Mouse (Mus musculus): Measurements from ENCODE around the gene Ksr1. TPM values are rescaled to one million over a fixed set of nuclear protein-coding genes. Genes with fewer than 3 reads are reported as not detected.
"Not testable (repeated sequence)": the region's sequence is repeated elsewhere in the genome, so short reads cannot be mapped to it uniquely, and the experiment has no call there.

Gene Ksr1
- polyA plus RNA-seq, 1 experiment from 2014 or later = 5.7 TPM

DNA sequence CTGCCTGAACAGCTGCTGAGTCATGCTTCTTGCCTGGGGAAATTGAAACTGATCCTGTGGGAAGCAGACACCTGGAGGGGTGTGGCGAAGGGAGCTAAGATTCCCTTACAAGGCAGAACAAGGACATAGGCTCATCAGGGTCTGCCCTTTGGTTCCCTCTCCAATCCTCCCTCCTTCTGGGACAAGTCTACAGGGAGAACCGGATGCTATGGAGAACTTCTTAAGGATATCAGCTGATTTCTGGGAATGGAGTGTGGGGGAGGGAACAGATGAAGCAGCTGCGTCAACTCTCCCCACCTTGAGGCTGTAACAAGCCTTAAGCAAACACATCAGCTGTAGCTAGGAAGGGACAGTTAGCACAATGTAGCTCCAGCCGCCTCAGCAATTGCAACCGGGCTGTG, 143.7 kb downstream of the Ksr1 start:
- no peaks in the 10 kb centered on the region for H3K9me3 ChIP-seq (ENCODE audit: control insufficient read depth, low read length)
- DNase-seq (ENCODE audit: low spot score) = no peak
- 61% methylated on average over 5 of the region's 5 CpGs for WGBS
- no peak overlapping the region for H3K9ac ChIP-seq (ENCODE audit: low read length)
- H3K4me2 ChIP-seq (ENCODE audit: low read depth) = no peak overlapping the region
- ATAC-seq (ENCODE audit: insufficient read depth, low FRiP score, low TSS enrichment) = no peak
- H3K27ac ChIP-seq (ENCODE audit: low read depth, low read length) = no peak overlapping the region
- no peak overlapping the region for H3K4me3 ChIP-seq (ENCODE audit: low read depth, low read length)
- H3K36me3 ChIP-seq (ENCODE audit: control insufficient read depth, insufficient read depth, low read length) = no peaks in the 10 kb centered on the region
- H3K27me3 ChIP-seq (ENCODE audit: control insufficient read depth, insufficient read depth, low read length) = no peaks in the 10 kb centered on the region
- H3K4me1 ChIP-seq (ENCODE audit: control insufficient read depth, insufficient read depth, low read length) = no peaks in the 10 kb centered on the region

DNA sequence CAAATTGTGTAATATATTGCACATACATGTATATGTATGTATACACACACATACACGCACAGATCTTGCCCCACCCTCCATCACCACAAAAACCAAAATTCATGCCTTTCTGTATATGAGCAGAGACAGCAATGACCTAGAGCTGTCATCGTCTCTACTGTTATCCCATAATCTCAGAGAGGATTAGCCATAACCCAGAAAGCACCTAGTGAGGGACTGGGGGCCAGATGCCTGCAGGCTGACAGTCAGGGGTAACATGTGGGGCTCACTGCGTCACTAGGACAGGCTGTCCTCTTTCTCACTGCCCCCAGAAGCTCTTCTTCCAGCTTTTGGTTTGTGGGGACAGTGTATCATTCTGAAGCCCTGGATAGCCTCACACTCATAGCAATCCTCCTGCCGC, 144.3 kb downstream of the Ksr1 start:
- no peaks in the 10 kb centered on the region for H3K27me3 ChIP-seq (ENCODE audit: control insufficient read depth, insufficient read depth, low read length)
- DNase-seq (ENCODE audit: low spot score) = no peak
- H3K4me1 ChIP-seq (ENCODE audit: control insufficient read depth, insufficient read depth, low read length) = no peaks in the 10 kb centered on the region
- no peaks in the 10 kb centered on the region for H3K36me3 ChIP-seq (ENCODE audit: control insufficient read depth, insufficient read depth, low read length)
- WGBS = 91% methylated on average over 4 of the region's 4 CpGs
- H3K27ac ChIP-seq (ENCODE audit: low read depth, low read length) = no peak overlapping the region
- no peaks in the 10 kb centered on the region for H3K9me3 ChIP-seq (ENCODE audit: control insufficient read depth, low read length)
- no peak overlapping the region for H3K4me3 ChIP-seq (ENCODE audit: low read depth, low read length)
- no peak overlapping the region for H3K9ac ChIP-seq (ENCODE audit: low read length)
- no peak for ATAC-seq (ENCODE audit: insufficient read depth, low FRiP score, low TSS enrichment)
- no peak overlapping the region for H3K4me2 ChIP-seq (ENCODE audit: low read depth)

DNA sequence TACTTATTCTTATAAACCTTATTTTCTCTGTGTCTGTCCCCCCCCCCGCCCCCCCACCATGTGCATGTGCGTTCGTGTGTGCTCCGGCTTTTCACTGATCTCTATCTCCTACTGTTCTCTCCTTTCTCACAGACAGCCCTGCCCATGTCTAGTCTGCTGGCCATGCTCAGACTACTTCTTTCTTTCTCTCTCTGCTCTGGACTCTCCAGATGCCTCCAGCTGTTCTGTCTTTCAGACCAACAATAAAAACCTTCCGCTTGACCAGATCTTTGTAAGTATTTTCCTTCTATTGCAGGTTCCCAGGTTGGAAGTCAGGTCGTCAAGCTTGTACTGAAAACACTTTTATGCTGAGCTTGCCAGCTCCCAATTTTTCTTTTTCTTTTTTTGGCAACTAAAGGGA, 147.1 kb downstream of the Ksr1 start:
- no peak for ATAC-seq (ENCODE audit: insufficient read depth, low FRiP score, low TSS enrichment)

DNA sequence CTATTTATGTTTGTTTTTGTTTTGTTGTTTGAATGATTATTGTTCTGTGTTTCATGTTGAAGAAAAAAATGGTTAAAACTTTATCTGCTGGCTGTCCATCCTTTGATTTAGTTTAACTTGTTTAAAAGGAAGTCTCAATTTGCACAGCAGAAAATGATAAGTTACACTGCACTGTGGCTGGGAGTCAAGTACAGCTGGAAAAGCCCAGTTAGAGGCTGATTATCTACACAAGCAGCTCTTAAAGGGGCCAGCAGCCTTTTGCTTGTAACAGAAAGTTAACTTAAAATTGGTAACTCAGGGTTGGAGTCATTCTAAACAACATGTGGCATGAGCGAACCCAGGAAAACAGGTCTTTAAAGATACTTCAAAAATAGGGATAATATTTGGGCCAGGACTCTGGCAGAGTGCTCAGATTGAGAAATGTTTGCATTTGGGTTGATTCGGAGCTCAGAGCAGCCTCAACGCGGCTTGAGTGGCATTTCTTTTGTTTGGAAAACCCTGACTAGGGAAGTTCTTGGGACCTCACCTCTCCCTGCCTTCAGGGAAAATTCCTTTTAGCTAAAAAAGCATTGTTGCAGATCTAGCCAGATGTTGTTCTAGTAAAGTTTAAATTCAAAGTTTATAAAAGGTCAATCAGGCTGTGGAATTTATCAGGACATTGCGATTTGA, 155.2 kb downstream of the Ksr1 start:
- not testable (repeated sequence) for H3K9ac ChIP-seq (ENCODE audit: low read length); H3K27me3 ChIP-seq (ENCODE audit: control insufficient read depth, insufficient read depth, low read length); H3K36me3 ChIP-seq (ENCODE audit: control insufficient read depth, insufficient read depth, low read length); H3K4me3 ChIP-seq (ENCODE audit: low read depth, low read length); ATAC-seq (ENCODE audit: insufficient read depth, low FRiP score, low TSS enrichment); H3K4me2 ChIP-seq (ENCODE audit: low read depth); H3K27ac ChIP-seq (ENCODE audit: low read depth, low read length); H3K4me1 ChIP-seq (ENCODE audit: control insufficient read depth, insufficient read depth, low read length); DNase-seq (ENCODE audit: low spot score); H3K9me3 ChIP-seq (ENCODE audit: control insufficient read depth, low read length)
- 83% methylated on average over 5 of the region's 5 CpGs for WGBS

More for the DNA sequence above, 147.1 kb downstream of the Ksr1 start:
- no peak for DNase-seq (ENCODE audit: low spot score)
- Histone ChIP-seq H3K36me3 (ENCODE audit: control insufficient read depth, insufficient read depth, low read length) (no peaks in the 10 kb centered on the region), H3K27ac (ENCODE audit: low read depth, low read length) (no peak overlapping the region), H3K27me3 (ENCODE audit: control insufficient read depth, insufficient read depth, low read length) (no peaks in the 10 kb centered on the region), H3K9me3 (ENCODE audit: control insufficient read depth, low read length) (no peaks in the 10 kb centered on the region), H3K4me2 (ENCODE audit: low read depth) (no peak overlapping the region), H3K9ac (ENCODE audit: low read length) (no peak overlapping the region), H3K4me3 (ENCODE audit: low read depth, low read length) (no peak overlapping the region), H3K4me1 (ENCODE audit: control insufficient read depth, insufficient read depth, low read length) (no peaks in the 10 kb centered on the region)
- 54% methylated on average over 6 of the region's 6 CpGs for WGBS

DNA sequence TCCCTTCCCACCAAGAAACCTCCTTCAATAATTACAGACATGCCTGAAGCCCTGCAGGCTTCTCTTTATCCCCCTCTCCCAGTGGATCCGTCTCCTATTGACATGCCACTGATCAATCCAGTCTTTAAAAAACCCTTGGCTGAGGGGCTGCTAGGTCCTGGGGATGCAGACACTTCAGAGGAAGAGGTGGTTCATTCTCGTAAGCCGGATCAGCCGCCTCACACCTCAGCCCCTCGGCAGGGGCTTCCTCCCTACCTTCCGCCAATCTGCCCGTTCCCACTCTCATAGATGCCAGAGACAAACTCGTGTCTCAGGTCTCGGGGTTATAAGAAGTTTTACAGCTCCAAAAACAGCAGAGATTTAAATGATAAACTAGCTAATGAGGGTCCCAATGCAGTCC, 156.1 kb downstream of the Ksr1 start:
- Histone ChIP-seq H3K4me1 (ENCODE audit: control insufficient read depth, insufficient read depth, low read length) (no peaks in the 10 kb centered on the region), H3K9me3 (ENCODE audit: control insufficient read depth, low read length) (no peaks in the 10 kb centered on the region), H3K9ac (ENCODE audit: low read length) (no peak overlapping the region), H3K27me3 (ENCODE audit: control insufficient read depth, insufficient read depth, low read length) (no peaks in the 10 kb centered on the region), H3K36me3 (ENCODE audit: control insufficient read depth, insufficient read depth, low read length) (no peaks in the 10 kb centered on the region), H3K27ac (ENCODE audit: low read depth, low read length) (no peak overlapping the region), H3K4me3 (ENCODE audit: low read depth, low read length) (no peak overlapping the region), H3K4me2 (ENCODE audit: low read depth) (no peak overlapping the region)
- WGBS = 90% methylated on average over 9 of the region's 9 CpGs
- ATAC-seq (ENCODE audit: insufficient read depth, low FRiP score, low TSS enrichment) (no peak), DNase-seq (ENCODE audit: low spot score) (no peak)

DNA sequence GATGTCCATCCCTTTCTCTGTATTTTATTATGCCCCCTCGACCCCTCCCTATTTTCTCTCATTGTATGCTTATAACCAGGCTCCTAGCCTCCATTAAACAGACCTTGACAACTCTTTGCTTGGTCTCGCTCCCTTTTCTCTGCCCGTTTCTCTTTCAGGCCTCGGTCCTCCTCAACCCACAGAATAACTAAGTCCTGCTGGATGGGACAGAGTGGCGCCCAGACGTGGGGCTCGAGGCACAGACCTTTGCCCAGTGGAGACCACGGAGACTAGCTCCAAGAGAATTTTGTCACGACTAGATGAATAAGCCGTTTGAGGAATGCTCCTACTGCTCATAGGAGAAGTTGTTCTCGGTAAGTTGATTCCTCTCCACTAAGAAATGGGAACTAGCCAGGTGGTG, 157.0 kb downstream of the Ksr1 start:
- 93% methylated on average over 11 of the region's 11 CpGs for WGBS
- H3K9me3 ChIP-seq (ENCODE audit: control insufficient read depth, low read length); H3K4me1 ChIP-seq (ENCODE audit: control insufficient read depth, insufficient read depth, low read length); H3K4me3 ChIP-seq (ENCODE audit: low read depth, low read length); H3K9ac ChIP-seq (ENCODE audit: low read length); H3K27ac ChIP-seq (ENCODE audit: low read depth, low read length); H3K4me2 ChIP-seq (ENCODE audit: low read depth); DNase-seq (ENCODE audit: low spot score); ATAC-seq (ENCODE audit: insufficient read depth, low FRiP score, low TSS enrichment); H3K36me3 ChIP-seq (ENCODE audit: control insufficient read depth, insufficient read depth, low read length); H3K27me3 ChIP-seq (ENCODE audit: control insufficient read depth, insufficient read depth, low read length): not testable (repeated sequence)

DNA sequence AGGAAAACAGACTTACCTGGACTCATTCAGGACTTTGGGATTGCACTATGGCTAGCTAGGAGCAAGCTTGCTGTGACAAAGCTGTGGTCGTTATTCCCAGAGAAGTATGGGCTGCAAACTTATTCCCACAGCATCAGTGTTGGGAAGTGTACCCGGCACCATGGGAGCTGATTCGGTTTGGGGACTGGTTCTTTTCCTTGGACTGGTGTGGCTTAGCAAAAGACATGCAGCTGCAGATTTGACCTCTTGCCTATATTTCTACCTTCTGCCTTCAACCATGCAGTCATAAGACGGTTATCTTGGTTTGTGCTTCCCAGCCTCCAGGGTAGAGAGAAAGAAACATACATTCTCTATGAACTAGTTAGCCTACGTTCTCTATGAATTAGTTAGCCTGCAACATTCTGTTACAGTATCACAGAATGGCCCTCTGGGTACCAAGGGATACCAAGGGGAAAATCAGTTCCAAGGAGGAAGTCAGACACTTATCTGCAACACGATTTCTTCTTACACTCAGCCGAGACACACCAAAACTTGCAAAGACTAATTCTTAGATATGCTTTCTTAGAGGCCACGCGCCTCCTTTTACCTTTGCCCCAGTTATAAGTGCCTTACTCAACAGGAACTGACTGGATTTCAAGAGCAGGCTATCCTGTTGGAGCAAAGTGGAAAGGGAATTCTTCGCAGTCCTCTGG, 159.8 kb downstream of the Ksr1 start:
- Histone ChIP-seq H3K4me2 (ENCODE audit: low read depth) (no peak overlapping the region), H3K36me3 (ENCODE audit: control insufficient read depth, insufficient read depth, low read length) (no peaks in the 10 kb centered on the region), H3K27me3 (ENCODE audit: control insufficient read depth, insufficient read depth, low read length) (no peaks in the 10 kb centered on the region), H3K9ac (ENCODE audit: low read length) (no peak overlapping the region), H3K4me3 (ENCODE audit: low read depth, low read length) (no peak overlapping the region), H3K9me3 (ENCODE audit: control insufficient read depth, low read length) (no peaks in the 10 kb centered on the region), H3K27ac (ENCODE audit: low read depth, low read length) (no peak overlapping the region), H3K4me1 (ENCODE audit: control insufficient read depth, insufficient read depth, low read length) (no peaks in the 10 kb centered on the region)
- DNase-seq (ENCODE audit: low spot score) (no peak), ATAC-seq (ENCODE audit: insufficient read depth, low FRiP score, low TSS enrichment) (no peak)
- WGBS = 93% methylated on average over 10 of the region's 10 CpGs

DNA sequence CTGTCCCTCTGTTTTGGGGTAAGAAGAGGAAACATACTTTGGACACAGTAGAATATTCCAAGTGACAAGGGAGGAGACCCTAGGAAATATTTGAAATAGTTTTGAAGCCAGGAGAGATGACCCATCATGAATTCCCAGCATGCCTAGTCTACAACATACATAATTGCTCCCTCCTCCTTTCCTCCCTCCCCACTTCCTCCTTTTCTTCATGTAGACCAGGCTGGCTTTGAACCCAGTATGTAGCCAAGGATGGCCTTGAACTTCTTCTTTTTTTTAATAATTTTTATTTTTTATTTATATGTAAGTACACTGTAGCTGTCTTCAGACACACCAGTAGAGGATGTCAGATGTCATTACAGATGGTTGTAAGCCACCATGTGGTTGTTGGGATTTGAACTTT, 160.7 kb downstream of the Ksr1 start:
- Histone ChIP-seq H3K4me3 (ENCODE audit: low read depth, low read length) (no peak overlapping the region), H3K27me3 (ENCODE audit: control insufficient read depth, insufficient read depth, low read length) (no peaks in the 10 kb centered on the region), H3K36me3 (ENCODE audit: control insufficient read depth, insufficient read depth, low read length) (no peaks in the 10 kb centered on the region), H3K27ac (ENCODE audit: low read depth, low read length) (no peak overlapping the region), H3K9ac (ENCODE audit: low read length) (no peak overlapping the region), H3K4me1 (ENCODE audit: control insufficient read depth, insufficient read depth, low read length) (no peaks in the 10 kb centered on the region), H3K4me2 (ENCODE audit: low read depth) (no peak overlapping the region), H3K9me3 (ENCODE audit: control insufficient read depth, low read length) (no peaks in the 10 kb centered on the region)
- ATAC-seq (ENCODE audit: insufficient read depth, low FRiP score, low TSS enrichment) (no peak), DNase-seq (ENCODE audit: low spot score) (no peak)

DNA sequence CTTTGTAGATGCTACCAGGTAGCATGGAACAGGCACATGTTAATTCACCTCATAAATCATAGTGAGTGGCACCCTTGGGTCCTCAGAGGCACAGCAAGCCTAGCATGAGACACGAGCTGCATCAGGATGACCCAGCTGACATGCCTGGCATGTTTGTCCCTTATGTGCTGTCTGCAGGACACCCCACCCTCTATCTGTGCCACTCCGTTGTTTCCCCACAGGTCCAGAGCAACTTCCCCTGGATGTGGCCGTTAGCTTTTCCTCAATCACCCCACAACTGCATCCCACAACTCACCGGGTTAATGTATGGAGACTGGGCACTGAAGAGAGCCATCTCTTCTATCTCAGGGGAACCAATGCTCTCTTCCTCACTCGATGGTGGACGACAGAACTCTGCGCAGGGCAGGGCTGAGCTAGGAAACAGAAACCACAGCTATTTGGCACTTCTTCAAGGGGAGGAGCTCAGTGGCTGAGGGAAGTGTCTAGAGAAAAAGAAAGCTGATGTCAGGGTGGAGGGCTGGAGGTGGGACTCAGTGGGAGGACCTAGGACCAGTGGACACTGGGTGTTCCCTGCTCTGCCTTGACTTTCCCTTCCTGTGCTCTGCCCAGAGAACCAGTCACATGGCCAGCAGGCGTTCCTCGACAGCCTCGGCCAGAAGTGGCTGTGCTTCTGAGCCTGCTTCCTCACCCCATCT, 161.6 kb downstream of the Ksr1 start, which contains the start of gene Lgals9:
TSS of gene Lgals9 (minus strand) at position 464 of the 695 bp plus-strand sequence.
- Histone ChIP-seq H3K27me3 (ENCODE audit: control insufficient read depth, insufficient read depth, low read length) (no peaks in the 10 kb centered on the region), H3K4me3 (ENCODE audit: low read depth, low read length) (no peak within 1 kb of the TSS), H3K4me2 (ENCODE audit: low read depth) (no peak within 1 kb of the TSS), H3K4me1 (ENCODE audit: control insufficient read depth, insufficient read depth, low read length) (no peaks in the 10 kb centered on the region), H3K9me3 (ENCODE audit: control insufficient read depth, low read length) (no peaks in the 10 kb centered on the region), H3K9ac (ENCODE audit: low read length) (no peak within 1 kb of the TSS), H3K27ac (ENCODE audit: low read depth, low read length) (no peak within 1 kb of the TSS), H3K36me3 (ENCODE audit: control insufficient read depth, insufficient read depth, low read length) (no peaks in the 10 kb centered on the region)
- WGBS = 77% methylated on average over 10 of the region's 10 CpGs
- no peak for DNase-seq (ENCODE audit: low spot score)
- ATAC-seq (ENCODE audit: insufficient read depth, low FRiP score, low TSS enrichment) = no peak

Measured in neural tube, embryonic 11.5 days (tissue).